Mouse (Mus musculus): Measurements from ENCODE around the gene Osbpl11. TPM values are rescaled to one million over a fixed set of nuclear protein-coding genes. Genes with fewer than 3 reads are reported as not detected.
"Not testable (repeated sequence)": the region's sequence is repeated elsewhere in the genome, so short reads cannot be mapped to it uniquely, and the experiment has no call there.

Gene Osbpl11
- polyA plus RNA-seq (2015; fragmentation: Nextera tagmentation; extraction: Ambion mirVana) = 14.7 and 15.2 TPM in 2 replicates

GRCm38 (mm10) chr16:33184901-33185260, at the start of gene Osbpl11:
Gene Osbpl11, plus strand, starts transcription at chr16:33185071.
- peak within 1 kb of the TSS; percentile 96 for H3K4me3 ChIP-seq (replicated peaks)
- H3K9me3 ChIP-seq = no peaks in the 10 kb centered on the region
- H3K36me3 ChIP-seq = no peaks in the 10 kb centered on the region
- peaks cover 6% of the 10 kb centered on the region; the same call in 1 of the 2 replicates for H3K4me1 ChIP-seq (replicated peaks)
- H3K27me3 ChIP-seq (replicated peaks) = no peaks in the 10 kb centered on the region
- under 1% methylated on average over 27 of the region's 27 CpGs for WGBS
- H3K4me2 ChIP-seq (replicated peaks) = peak within 1 kb of the TSS; percentile 92
- H3K9ac ChIP-seq = peak within 1 kb of the TSS; percentile 99
- ATAC-seq = peak; percentile 97
- H3K27ac ChIP-seq = peak within 1 kb of the TSS; percentile 94

- Histone ChIP-seq H3K4me3 (replicated peaks) (no peak overlapping the region), H3K27me3 (replicated peaks) (no peaks in the 10 kb centered on the region), H3K9ac (no peak overlapping the region), H3K36me3 (no peaks in the 10 kb centered on the region), H3K4me1 (replicated peaks) (no peaks in the 10 kb centered on the region; the same call in 1 of the 2 replicates), H3K9me3 (no peaks in the 10 kb centered on the region), H3K4me2 (replicated peaks) (no peak overlapping the region), H3K27ac (no peak overlapping the region)
- ATAC-seq = no peak
- WGBS = 60% methylated on average over 4 of the region's 4 CpGs
Measured at GRCm38 (mm10) chr16:33135167-33135566, 49.7 kb upstream of the Osbpl11 start.

- H3K36me3 ChIP-seq; H3K9ac ChIP-seq; H3K4me2 ChIP-seq (replicated peaks); H3K4me3 ChIP-seq (replicated peaks); H3K27ac ChIP-seq; H3K4me1 ChIP-seq (replicated peaks); H3K27me3 ChIP-seq (replicated peaks); H3K9me3 ChIP-seq; ATAC-seq: not testable (repeated sequence)
- 80% methylated on average over 7 of the region's 7 CpGs for WGBS
Measured at GRCm38 (mm10) chr16:33139061-33139460, 45.8 kb upstream of the Osbpl11 start.

GRCm38 (mm10) chr16:33141758-33142280, 43.1 kb upstream of the Osbpl11 start:
- ATAC-seq = no peak
- H3K27me3 ChIP-seq (replicated peaks) = no peaks in the 10 kb centered on the region
- no peak overlapping the region for H3K4me2 ChIP-seq (replicated peaks)
- H3K27ac ChIP-seq = no peak overlapping the region
- no peaks in the 10 kb centered on the region for H3K36me3 ChIP-seq
- no peak overlapping the region for H3K9ac ChIP-seq
- 71% methylated on average over 3 of the region's 3 CpGs for WGBS
- H3K9me3 ChIP-seq = no peaks in the 10 kb centered on the region
- no peak overlapping the region for H3K4me3 ChIP-seq (replicated peaks)
- no peaks in the 10 kb centered on the region for H3K4me1 ChIP-seq (replicated peaks)

- Histone ChIP-seq H3K27ac (no peak overlapping the region), H3K4me1 (replicated peaks) (no peaks in the 10 kb centered on the region), H3K9ac (no peak overlapping the region), H3K27me3 (replicated peaks) (no peaks in the 10 kb centered on the region), H3K9me3 (no peaks in the 10 kb centered on the region), H3K36me3 (no peaks in the 10 kb centered on the region), H3K4me3 (replicated peaks) (no peak overlapping the region), H3K4me2 (replicated peaks) (no peak overlapping the region)
- no peak for ATAC-seq
- 45% methylated on average over 2 of the region's 2 CpGs for WGBS
Measured at GRCm38 (mm10) chr16:33143452-33143851, 41.4 kb upstream of the Osbpl11 start.

GRCm38 (mm10) chr16:33146185-33146584, 38.7 kb upstream of the Osbpl11 start:
- 91% methylated on average over 3 of the region's 3 CpGs for WGBS
- ATAC-seq = no peak
- H3K4me1 ChIP-seq (replicated peaks) = no peaks in the 10 kb centered on the region

GRCm38 (mm10) chr16:33148135-33148534, 36.7 kb upstream of the Osbpl11 start:
- no peak overlapping the region for H3K4me2 ChIP-seq (replicated peaks)
- 83% methylated on average over 4 of the region's 4 CpGs for WGBS
- H3K9me3 ChIP-seq = no peaks in the 10 kb centered on the region
- no peak overlapping the region for H3K9ac ChIP-seq
- H3K4me1 ChIP-seq (replicated peaks) = no peaks in the 10 kb centered on the region
- H3K27me3 ChIP-seq (replicated peaks) = no peaks in the 10 kb centered on the region
- H3K4me3 ChIP-seq (replicated peaks) = no peak overlapping the region
- no peaks in the 10 kb centered on the region for H3K36me3 ChIP-seq
- no peak for ATAC-seq
- H3K27ac ChIP-seq = no peak overlapping the region

More at GRCm38 (mm10) chr16:33146185-33146584, 38.7 kb upstream of the Osbpl11 start:
- H3K36me3 ChIP-seq = no peaks in the 10 kb centered on the region
- no peaks in the 10 kb centered on the region for H3K27me3 ChIP-seq (replicated peaks)
- no peak overlapping the region for H3K4me2 ChIP-seq (replicated peaks)
- no peak overlapping the region for H3K27ac ChIP-seq
- H3K9ac ChIP-seq = no peak overlapping the region
- H3K4me3 ChIP-seq (replicated peaks) = no peak overlapping the region
- no peaks in the 10 kb centered on the region for H3K9me3 ChIP-seq

GRCm38 (mm10) chr16:33150875-33151274, 34.0 kb upstream of the Osbpl11 start:
- not testable (repeated sequence) for H3K9ac ChIP-seq; ATAC-seq; H3K27me3 ChIP-seq (replicated peaks); H3K4me2 ChIP-seq (replicated peaks); H3K36me3 ChIP-seq; H3K4me3 ChIP-seq (replicated peaks); H3K27ac ChIP-seq; H3K9me3 ChIP-seq; H3K4me1 ChIP-seq (replicated peaks)
- 72% methylated on average over 9 of the region's 9 CpGs for WGBS

- no peak overlapping the region for H3K4me2 ChIP-seq (replicated peaks)
- no peaks in the 10 kb centered on the region for H3K4me1 ChIP-seq (replicated peaks)
- no peak overlapping the region for H3K4me3 ChIP-seq (replicated peaks)
- no peaks in the 10 kb centered on the region for H3K9me3 ChIP-seq
- no peak for ATAC-seq
- 73% methylated on average over 8 of the region's 8 CpGs for whole genome bisulfite sequencing
- H3K27ac ChIP-seq = no peak overlapping the region
- no peak overlapping the region for H3K9ac ChIP-seq
- no peaks in the 10 kb centered on the region for H3K27me3 ChIP-seq (replicated peaks)
- H3K36me3 ChIP-seq = no peaks in the 10 kb centered on the region
Measured at GRCm38 (mm10) chr16:33151558-33151957, 33.3 kb upstream of the Osbpl11 start.

GRCm38 (mm10) chr16:33154992-33155391, 29.9 kb upstream of the Osbpl11 start:
- Histone ChIP-seq H3K9ac (no peak overlapping the region), H3K4me1 (replicated peaks) (no peaks in the 10 kb centered on the region), H3K4me3 (replicated peaks) (no peak overlapping the region), H3K9me3 (no peaks in the 10 kb centered on the region), H3K36me3 (no peaks in the 10 kb centered on the region), H3K4me2 (replicated peaks) (no peak overlapping the region), H3K27me3 (replicated peaks) (no peaks in the 10 kb centered on the region), H3K27ac (no peak overlapping the region)
- ATAC-seq = no peak
- 55% methylated on average over 4 of the region's 4 CpGs for WGBS

GRCm38 (mm10) chr16:33158006-33158405, 26.9 kb upstream of the Osbpl11 start:
- Histone ChIP-seq H3K4me3 (replicated peaks) (no peak overlapping the region), H3K27ac (no peak overlapping the region), H3K4me1 (replicated peaks) (no peaks in the 10 kb centered on the region), H3K36me3 (no peaks in the 10 kb centered on the region), H3K27me3 (replicated peaks) (no peaks in the 10 kb centered on the region), H3K9me3 (no peaks in the 10 kb centered on the region), H3K4me2 (replicated peaks) (no peak overlapping the region), H3K9ac (no peak overlapping the region)
- no peak for ATAC-seq
- 87% methylated on average over 11 of the region's 11 CpGs for WGBS

GRCm38 (mm10) chr16:33158590-33159071, 26.2 kb upstream of the Osbpl11 start:
- ATAC-seq = no peak
- Histone ChIP-seq H3K4me3 (replicated peaks) (no peak overlapping the region), H3K27ac (no peak overlapping the region), H3K4me1 (replicated peaks) (no peaks in the 10 kb centered on the region), H3K36me3 (no peaks in the 10 kb centered on the region), H3K9ac (no peak overlapping the region), H3K9me3 (no peaks in the 10 kb centered on the region), H3K4me2 (replicated peaks) (no peak overlapping the region), H3K27me3 (replicated peaks) (no peaks in the 10 kb centered on the region)
- WGBS = 86% methylated on average over 14 of the region's 14 CpGs

- no peaks in the 10 kb centered on the region for H3K27me3 ChIP-seq (replicated peaks)
- no peak for ATAC-seq
- H3K4me3 ChIP-seq (replicated peaks) = no peak overlapping the region
- H3K9me3 ChIP-seq = no peaks in the 10 kb centered on the region
- H3K4me2 ChIP-seq (replicated peaks) = no peak overlapping the region
- no peak overlapping the region for H3K27ac ChIP-seq
- 84% methylated on average over 2 of the region's 2 CpGs for WGBS
- no peaks in the 10 kb centered on the region for H3K4me1 ChIP-seq (replicated peaks)
- H3K9ac ChIP-seq = no peak overlapping the region
- H3K36me3 ChIP-seq = no peaks in the 10 kb centered on the region
Measured at GRCm38 (mm10) chr16:33159363-33159762, 25.5 kb upstream of the Osbpl11 start.
